Mouse (Mus musculus): ENCODE data around the gene Lcat.
"Not testable (repeated sequence)": the region's sequence is repeated elsewhere in the genome, so short reads cannot be mapped to it uniquely, and the experiment has no call there.

Lcat gene

DNA sequence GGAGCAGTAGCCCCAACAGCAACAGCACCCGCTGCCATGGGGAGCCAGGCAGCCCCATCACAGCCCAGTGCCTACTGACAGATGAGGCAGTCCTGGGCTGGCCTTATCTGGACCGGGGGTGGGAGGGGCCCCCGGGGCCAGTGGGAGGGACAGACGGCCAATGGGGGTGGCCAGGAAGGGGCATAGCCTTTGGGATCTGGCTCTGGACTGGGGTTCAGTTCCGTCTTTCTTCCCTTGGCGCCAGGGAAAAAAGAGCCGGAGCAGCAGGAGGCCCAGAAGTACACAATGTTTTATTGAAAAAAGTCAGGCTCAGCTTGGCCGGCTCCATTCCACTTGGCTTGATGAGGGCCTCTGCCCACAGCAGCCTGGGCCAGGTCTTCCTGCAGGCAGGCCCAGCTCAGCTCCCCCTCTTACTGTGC lies at the start of gene Lcat:
TSS of gene Lcat (minus strand) at position 62 of the 419 bp plus-strand sequence.
- no peak for DNase-seq (ENCODE audit: low spot score in 2 of 2)

DNA sequence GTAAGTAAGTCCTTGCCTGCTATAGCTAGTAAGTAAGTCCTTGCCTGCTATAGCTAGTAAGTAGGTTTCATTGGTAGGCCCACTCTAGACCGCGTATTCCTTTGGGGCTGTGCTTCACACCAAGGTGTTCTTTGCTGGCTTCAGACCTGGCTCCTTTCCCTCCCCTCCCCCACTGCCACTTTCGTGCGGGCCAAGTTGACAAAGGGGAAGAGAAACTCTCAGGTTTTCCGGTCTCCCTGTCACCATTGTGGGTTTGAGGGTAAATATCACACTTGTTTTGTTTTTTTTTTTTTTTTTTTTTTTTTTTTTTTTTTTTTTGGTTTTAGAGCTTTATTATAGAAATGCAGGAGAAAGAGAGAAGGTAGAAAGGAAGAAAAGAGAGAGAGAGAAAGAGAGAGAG lies 49.3 kb upstream of the Lcat start:
- no peak for DNase-seq (ENCODE audit: low spot score in 2 of 2)

DNA sequence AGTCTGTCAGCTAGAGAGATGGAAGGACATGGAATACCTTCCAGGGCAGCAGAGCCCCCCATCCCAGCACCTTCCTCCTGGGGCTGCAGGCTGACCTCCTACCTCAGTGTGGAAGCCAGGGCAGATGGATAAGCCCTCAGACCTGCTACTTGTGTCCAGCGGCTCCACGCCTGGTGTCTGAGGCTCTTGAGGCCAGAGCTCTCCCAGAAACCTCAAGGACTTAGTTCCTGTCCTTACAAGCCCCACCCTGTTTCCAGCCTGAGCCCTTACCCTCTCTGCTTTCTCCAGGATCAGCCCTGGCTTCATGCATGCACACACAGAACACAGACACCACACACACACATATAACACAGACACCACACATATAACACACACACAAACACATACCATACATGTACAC lies 48.4 kb upstream of the Lcat start:
- DNase-seq (ENCODE audit: low spot score in 2 of 2): no peak

DNA sequence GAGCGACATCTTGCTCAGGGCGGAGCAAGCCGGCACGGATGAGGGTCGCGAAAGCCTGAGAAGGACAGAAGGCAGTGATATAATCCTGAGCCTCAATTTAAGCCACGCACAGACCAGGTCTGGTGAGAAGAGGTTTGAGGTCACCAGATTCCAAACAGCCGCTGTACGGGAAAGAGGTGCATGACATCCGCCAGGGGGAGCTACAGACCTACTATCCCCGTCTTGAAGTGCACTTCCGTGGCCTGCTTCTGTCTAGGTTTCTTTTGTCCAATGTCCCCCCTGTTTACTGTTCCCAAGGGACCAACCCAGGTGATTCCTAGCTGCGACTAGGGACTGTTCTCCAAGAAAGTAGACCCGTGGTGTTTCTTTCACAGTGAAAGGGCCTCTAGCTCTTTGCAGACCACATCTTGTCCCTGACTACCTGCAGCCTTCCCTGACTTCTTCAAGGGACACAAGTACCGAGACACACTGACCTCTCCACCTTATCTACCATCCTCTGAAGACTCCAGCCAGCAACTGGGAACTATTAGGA lies 47.7 kb upstream of the Lcat start, which contains the start of gene Dus2:
TSS of gene Dus2 (plus strand) at position 482 of the 532 bp plus-strand sequence.
- peak in 1 of 2 experiments; percentile 42 for DNase-seq (ENCODE audit: low spot score in 2 of 2)

DNA sequence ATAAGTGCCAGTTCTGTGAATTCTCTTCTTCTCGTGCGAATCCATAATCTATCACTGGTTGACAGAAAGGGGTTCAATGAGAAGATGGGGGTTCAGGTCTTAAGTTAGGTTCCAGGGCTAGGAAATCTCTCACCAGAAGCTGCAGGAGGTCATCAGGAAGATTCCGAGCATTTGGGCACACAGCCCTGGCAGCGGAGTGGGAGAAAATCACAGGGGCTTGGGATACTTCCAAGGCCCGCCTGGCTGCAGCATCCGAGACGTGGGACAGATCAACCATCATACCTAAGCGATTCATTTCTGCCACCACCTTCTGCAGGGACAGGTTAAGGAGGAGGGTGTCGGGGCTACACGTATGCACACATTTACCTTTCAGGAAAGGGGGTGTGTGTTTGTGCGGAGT lies 45.4 kb upstream of the Lcat start:
- no peak for DNase-seq (ENCODE audit: low spot score in 2 of 2)

DNA sequence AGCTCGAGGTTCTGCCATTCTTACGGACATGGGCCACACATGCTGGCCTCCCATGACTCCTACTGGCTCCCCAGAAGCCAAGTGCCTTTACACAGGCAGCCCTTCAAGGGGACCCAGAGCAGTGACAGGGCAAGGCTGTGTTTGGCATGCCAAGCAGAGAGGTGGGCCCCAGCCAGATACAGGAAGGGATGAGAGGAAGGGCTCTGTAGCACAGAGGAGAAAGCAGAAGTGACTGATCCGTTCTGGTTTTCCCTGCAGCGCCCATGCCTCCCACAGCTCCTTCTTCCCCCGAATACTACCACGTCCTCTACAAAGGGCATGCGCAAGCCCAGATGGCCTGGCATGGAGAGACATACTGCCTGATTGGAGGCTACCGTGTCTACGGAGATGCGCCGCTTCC lies 40.2 kb upstream of the Lcat start:
- not testable (repeated sequence) for DNase-seq (ENCODE audit: low spot score in 2 of 2)

DNA sequence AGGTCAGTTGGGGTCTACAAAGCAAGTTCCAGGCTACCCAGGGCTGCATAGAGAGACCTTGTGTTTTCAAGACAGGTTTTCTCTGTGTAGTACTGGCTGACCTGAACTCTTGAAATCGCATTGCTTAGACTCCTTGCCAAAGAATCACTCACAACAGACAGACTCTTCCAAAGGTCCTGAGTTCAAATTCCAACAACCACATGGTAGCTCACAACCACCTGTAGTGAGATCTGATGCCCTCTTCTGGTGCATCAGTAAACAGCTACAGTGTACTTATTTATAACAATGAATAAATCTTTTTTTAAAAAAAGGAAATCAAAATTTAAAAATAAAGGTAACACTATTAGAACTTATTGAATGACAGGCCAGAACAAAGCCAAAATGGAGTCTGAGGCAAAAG lies 38.0 kb upstream of the Lcat start:
- no peak for DNase-seq (ENCODE audit: low spot score in 2 of 2)

- no peak for DNase-seq (ENCODE audit: low spot score in 2 of 2)
Measured at GRCm38 (mm10) chr8:105979325-105979724, 36.1 kb upstream of the Lcat start, which contains the start of gene Dpep3. Gene Dpep3, minus strand, starts transcription at chr8:105979429.

DNA sequence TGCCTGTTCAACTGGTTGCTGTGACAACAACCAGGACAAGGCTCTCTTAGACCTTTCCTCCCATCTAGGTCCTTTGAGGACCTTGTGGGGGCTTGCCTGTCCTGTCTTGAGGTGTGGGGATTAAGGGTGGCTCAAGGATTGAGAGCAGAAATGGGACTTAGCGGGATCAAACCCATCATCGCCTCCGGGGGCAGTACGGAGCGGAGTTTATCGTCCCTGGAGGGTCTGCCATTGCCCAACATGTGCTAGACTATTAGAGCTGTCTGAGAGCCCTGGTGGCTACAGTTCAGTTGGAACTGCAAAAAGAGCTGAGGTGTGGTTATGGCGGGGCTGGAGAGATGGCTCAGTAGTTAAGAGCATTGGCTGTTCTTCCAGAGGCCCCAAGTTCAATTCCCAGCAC lies 32.2 kb upstream of the Lcat start:
- DNase-seq (ENCODE audit: low spot score in 2 of 2): no peak

DNA sequence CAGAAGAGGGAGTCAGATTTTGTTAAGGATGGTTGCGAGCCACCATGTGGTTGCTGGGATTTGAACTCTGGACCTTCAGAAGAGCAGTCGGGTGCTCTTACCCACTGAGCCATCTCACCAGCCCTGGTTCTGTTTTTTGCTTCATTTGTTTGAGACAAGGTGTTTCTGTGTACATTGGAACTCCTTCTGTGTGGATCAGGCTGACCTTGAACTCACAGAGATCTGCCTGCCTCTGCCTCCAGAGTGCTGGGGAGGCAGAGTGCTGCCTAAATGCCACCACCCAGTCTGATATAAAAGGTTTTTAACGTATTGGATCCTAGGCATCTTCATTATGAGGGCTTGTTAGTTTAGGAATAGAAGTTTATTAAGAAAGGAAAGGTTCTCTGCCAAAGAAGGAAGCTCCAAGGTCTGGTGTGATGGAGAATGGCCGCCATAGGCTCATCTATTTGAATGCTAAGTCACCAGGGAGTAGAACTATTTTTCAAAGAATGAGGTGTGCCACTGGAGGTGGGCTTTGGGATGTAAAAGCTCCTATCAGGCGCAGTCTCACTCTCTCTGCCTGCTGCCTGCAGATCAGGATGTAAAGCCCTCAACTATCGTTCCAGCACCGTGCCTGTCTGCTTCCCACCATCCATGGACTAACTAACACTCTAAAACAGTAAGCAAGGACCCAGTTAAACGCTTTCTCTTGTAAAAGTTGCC lies 28.0 kb upstream of the Lcat start:
- no peak for DNase-seq (ENCODE audit: low spot score in 2 of 2)

- no peak for DNase-seq (ENCODE audit: low spot score in 2 of 2)
Measured at GRCm38 (mm10) chr8:105969367-105969766, 26.2 kb upstream of the Lcat start.

GRCm38 (mm10) chr8:105966692-105967311 lies 23.6 kb upstream of the Lcat start:
- DNase-seq (ENCODE audit: low spot score in 2 of 2): no peak

- DNase-seq (ENCODE audit: low spot score in 2 of 2): no peak
Measured at GRCm38 (mm10) chr8:105965905-105966341, 22.7 kb upstream of the Lcat start, which contains the start of gene Slc12a4. Gene Slc12a4, minus strand, starts transcription at chr8:105966097.

DNA sequence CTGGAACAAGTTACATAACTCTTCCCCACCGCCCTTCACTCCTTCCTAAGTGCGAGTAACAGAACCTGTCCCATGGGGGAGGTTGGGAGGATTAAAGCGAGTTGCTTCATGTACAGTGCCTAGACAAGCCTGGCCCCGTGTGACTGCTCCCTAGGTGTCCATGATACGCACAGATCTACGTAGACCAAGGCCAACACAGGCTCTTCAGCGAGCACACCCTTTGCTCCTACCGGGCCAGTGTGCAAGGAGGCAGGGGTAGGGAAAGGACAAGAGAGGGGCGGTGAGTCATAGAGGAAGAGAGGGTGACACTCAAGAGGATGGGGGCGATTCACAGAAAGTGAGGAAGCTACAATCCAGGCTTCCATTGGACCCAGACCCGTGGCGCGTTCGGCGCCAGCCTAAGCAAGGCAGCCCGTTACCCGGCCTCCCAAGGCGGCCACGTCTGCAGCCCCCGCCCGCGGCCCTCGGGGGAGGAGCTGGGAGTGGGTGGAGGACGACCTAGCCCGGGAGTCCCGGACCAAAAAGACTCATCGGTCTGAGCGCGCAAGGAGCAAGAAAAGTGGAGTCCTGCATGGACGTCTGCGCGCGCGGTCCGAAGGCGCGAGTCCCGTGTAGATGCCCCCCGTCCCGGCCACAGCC lies 22.2 kb upstream of the Lcat start:
- DNase-seq (ENCODE audit: low spot score in 2 of 2): no peak

- DNase-seq (ENCODE audit: low spot score in 2 of 2): no peak
Measured at GRCm38 (mm10) chr8:105964506-105965265, 21.5 kb upstream of the Lcat start.

DNA sequence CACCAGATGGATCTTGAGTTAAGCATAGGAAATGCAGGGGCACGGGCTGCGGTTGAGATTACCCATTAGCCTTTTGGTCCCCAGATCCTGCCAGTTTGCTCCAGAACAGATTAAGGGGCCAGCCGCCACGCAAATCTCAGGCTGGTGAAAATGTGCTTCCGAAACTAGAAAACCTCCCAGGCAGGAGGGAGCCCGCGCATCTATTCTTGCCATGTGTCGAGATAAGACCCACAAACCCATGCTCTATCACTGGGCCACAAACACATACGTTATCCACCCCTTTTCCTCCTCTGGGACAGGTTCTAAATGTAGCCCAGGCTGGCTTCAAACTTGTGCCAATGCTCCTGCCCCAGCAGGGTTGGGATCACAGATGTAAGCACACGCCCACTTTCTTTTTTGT lies 18.4 kb upstream of the Lcat start:
- DNase-seq (ENCODE audit: low spot score in 2 of 2): no peak

DNA sequence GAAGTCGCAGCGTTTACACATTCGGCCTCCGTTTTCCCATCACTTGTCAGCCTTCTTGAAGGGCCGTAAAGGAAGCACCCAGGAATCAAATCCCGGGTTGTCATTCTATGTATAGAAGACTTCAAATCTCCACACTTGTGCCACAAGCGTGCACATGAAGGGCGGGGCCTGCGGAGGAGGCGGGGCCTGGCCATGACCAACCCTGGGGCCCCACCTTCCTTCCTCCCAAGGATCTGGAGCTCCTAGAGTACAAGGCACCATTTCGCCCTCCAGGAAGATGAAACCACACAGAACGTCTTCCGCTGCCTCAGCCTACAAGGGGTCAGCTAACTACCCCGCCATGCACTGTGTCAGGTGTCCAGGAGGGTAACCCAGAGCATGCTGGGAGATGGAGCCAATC lies 17.9 kb upstream of the Lcat start:
- DNase-seq (ENCODE audit: low spot score in 2 of 2): no peak

DNA sequence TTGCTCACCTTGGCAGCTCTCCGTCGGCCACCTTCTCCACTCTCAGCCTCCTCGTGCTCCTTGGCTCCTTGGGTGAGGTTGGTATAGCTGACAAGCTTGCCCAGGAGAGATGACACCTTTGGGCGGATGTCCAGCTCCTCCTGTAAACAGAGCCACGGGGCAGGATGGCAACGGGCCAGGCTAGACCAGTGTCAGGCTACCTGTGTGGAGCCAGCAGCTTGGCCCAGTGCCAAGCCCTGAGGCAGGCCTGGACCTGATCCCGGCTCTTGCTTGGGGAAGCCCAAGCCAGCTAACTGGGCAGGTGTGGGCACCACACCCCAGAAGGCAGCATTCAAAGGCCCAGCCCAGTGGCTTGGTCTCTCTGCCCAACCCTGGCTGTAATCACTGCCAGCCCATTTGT lies 16.2 kb upstream of the Lcat start:
- DNase-seq (ENCODE audit: low spot score in 2 of 2): no peak

DNA sequence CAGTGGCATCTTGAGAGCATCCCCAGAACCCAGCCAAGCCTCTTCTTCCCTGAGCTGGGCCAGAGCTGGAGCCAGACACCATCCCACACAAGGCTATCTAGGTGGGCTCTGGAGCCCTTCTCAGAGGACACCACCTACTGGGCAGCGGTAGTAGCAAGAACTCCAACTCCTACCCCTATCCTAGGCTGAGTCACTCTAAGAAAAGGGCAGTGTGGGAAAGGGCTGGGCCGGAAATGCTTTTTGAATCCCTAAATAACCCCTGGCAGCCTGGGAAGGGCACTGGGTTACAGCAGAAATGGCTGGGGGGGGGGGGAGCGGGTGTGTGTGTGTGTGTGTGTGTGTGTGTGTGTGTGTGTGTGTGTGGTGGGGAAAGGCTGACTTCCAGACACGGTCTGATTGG lies 14.6 kb upstream of the Lcat start:
- no peak for DNase-seq (ENCODE audit: low spot score in 2 of 2)

DNA sequence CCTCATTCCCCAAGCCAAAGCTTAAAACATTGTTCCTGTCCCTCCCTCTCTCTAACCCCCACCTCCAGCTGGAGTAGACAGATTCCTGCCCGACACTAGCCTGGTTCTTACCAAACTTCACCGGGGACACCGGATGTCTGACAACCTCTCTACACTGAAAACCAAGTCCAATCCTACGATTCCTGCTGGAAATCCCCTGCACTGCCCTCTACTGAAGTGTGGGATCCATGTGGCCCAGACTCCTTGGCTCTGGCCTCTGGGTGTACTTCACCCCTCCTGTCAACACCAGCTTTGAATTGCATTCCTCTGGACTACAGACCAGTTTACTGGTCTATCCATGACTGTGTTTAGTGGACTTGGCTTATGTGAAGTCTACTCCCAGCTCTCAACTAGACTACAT lies 13.4 kb upstream of the Lcat start:
- DNase-seq (ENCODE audit: low spot score in 2 of 2): no peak

DNA sequence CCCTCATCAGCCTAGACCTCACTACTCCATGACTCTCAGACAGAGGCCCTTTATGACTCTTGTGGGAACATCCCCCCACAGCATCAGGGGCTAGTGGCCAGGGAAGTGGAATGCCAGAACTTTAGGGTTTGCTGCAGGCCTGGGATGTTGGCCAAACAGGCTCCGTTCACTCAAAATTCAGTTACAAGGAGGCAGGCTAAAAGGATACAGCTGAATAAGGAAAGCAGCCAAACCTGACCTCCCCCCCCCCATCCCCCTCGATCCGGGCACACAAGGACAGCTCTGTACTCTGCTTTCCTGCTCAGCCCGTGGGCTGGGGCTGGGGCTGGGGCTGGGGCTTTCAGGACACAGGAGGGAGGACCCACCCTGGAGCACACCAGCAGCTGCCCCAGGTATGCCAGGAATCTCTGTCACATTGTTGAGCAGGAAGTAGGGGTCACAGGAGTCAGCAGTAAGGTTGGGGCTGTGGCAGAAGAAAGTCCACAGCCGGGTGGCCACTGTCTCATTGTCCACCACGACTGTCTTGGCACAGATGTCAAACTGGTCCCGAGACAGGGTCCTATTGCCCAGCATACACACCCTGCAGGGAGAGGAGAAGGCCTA lies 8.0 kb upstream of the Lcat start:
- DNase-seq (ENCODE audit: low spot score in 2 of 2): peak in 1 of 2 experiments; percentile 43
